Mouse (Mus musculus): ENCODE measurements at regions not wholly inside any gene's neighbourhood (a gene's known extent, or its start where the extent isn't known, plus 50 kb on each side); places are given as distances from the start of the nearest gene placed in this dataset.
A peak's percentile ranks its signal among the peaks of the same experiment; 100 is the strongest.

DNA sequence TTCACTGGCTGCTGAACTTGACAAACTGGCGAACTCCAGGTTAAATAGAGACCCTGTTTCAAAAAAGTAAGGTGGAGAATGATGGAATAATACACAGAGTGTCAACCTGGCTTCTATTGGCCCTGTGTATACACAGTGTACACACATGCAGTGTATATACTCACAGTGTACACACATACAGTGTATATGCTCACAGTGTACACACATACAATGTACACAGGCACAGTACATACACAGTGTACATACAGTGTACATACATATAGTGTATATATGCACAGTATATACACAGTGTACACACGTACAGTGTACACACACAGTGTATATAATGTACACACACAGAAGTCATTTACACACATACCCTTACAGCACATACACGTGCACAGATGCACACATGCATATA lies 52.4 kb upstream of the Aldh1b1 start:
- Histone ChIP-seq H3K9ac (no peak overlapping the region), H3K27ac (ENCODE audit: low read depth) (no peak overlapping the region), H3K9me3 (ENCODE audit: low read depth, low read length) (no peaks in the 10 kb centered on the region), H3K4me2 (no peak overlapping the region), H3K4me1 (ENCODE audit: insufficient read depth) (no peaks in the 10 kb centered on the region), H3K27me3 (ENCODE audit: insufficient read depth, low read length) (no peaks in the 10 kb centered on the region), H3K4me3 (ENCODE audit: low read depth, low read length) (no peak overlapping the region), H3K36me3 (ENCODE audit: insufficient read depth) (no peaks in the 10 kb centered on the region)
- TF ChIP-seq CTCF (IDR thresholded peaks at IDR 0.05; ENCODE audit: low read depth): no peak
- no peak for ATAC-seq (ENCODE audit: insufficient read depth)
- no peak for DNase-seq
- WGBS: 75% methylated on average over 3 of the region's 3 CpGs

DNA sequence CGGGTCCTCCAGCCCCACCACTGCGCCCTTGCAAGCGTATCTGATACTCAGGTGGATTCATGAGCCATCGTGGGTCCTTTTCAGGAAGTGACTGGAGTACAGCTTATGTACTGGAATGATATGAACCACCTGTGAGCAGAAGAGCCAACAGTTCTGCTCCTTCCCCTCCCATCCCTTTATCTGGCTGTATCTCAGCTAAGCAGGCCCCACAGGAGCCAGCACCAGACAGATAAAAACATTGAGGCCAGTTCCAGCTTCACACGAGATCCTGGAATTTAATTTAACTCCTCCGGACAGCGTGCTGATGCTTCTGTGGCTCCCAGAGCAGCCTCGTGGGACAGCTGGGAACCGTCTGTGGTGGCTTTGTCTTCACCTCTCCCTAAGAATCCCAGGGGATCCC lies 53.1 kb upstream of the Aldh1b1 start:
- Histone ChIP-seq H3K9me3 (ENCODE audit: low read depth, low read length) (no peaks in the 10 kb centered on the region), H3K4me3 (ENCODE audit: low read depth, low read length) (no peak overlapping the region), H3K9ac (no peak overlapping the region), H3K27me3 (ENCODE audit: insufficient read depth, low read length) (no peaks in the 10 kb centered on the region), H3K27ac (ENCODE audit: low read depth) (peak overlapping the region; percentile 18; the same call in 1 of the 2 replicates), H3K4me2 (no peak overlapping the region), H3K36me3 (ENCODE audit: insufficient read depth) (no peaks in the 10 kb centered on the region), H3K4me1 (ENCODE audit: insufficient read depth) (no peaks in the 10 kb centered on the region)
- DNase-seq (peak; percentile 32), ATAC-seq (ENCODE audit: insufficient read depth) (no peak)
- TF ChIP-seq CTCF (IDR thresholded peaks at IDR 0.05; ENCODE audit: low read depth): no peak
- WGBS: 40% methylated on average over 9 of the region's 9 CpGs

DNA sequence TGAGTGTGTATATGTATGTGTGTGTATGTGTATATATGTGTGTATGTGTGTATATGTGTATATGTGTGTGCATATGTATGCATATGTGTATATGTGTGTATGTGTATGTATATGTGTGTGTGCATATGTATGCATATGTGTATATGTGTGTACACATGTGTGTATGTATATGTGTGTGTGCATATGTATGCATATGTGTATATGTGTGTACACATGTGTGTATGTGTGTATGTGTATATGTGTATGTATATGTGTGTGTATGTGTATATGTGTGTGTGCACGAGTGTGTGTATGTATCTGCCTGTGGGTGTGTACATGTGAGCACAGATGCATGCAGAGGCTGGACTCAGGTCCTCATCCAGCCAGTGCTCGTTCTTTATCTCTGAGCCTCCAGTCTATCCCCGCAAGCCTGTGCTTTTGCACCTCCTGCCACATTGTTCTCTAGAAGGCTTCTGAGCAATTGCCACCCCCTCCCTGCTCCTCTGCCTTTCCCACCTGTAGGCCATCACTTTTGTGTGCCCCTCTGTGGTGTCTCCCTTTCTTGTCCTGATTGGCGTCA lies 53.9 kb upstream of the Aldh1b1 start:
- H3K4me3 ChIP-seq (ENCODE audit: low read depth, low read length): no peak overlapping the region
- no peaks in the 10 kb centered on the region for H3K9me3 ChIP-seq (ENCODE audit: low read depth, low read length)
- no peak overlapping the region for H3K9ac ChIP-seq
- ATAC-seq (ENCODE audit: insufficient read depth) (no peak), DNase-seq (no peak)
- no peaks in the 10 kb centered on the region for H3K36me3 ChIP-seq (ENCODE audit: insufficient read depth)
- no peak for TF ChIP-seq CTCF (IDR thresholded peaks at IDR 0.05; ENCODE audit: low read depth)
- H3K27me3 ChIP-seq (ENCODE audit: insufficient read depth, low read length): no peaks in the 10 kb centered on the region
- 81% methylated on average over 4 of the region's 4 CpGs for WGBS
- H3K4me2 ChIP-seq: no peak overlapping the region
- no peak overlapping the region for H3K27ac ChIP-seq (ENCODE audit: low read depth)
- H3K4me1 ChIP-seq (ENCODE audit: insufficient read depth): 0 out of 2 replicates have a peak, but pooled peaks cover 2% of the 10 kb centered on the region

DNA sequence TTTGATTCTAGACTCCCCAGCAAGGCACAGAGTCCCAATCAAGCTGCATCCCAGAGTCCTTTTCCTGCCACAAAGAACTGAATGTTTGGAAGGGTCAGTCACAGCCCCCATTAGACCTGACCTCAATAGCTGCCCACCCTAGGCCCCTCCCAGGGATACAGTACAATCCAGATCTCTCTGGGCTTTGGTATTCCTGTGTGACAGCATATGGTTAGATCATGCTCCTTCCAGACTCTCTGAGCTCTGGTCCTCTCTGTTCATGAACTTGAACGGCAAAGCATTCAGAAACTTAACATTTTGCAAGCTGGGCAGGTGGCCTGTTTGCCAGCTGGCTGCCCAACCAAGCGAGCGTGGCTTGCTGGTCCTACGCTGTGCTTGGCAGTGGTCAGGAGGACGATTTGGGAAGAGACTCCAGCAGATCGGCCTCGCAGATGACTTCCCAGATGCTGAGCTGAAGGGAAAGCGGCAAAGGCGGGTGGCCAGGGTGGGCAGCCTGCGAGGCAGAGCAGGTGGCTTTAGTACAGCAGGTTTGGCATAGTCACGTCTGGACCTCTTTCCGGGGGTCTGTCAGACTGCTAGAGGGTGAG lies 58.0 kb upstream of the Aldh1b1 start:
- no peaks in the 10 kb centered on the region for H3K27me3 ChIP-seq (ENCODE audit: insufficient read depth, low read length)
- DNase-seq: no peak
- H3K4me3 ChIP-seq (ENCODE audit: low read depth, low read length): no peak overlapping the region
- no peak for ATAC-seq (ENCODE audit: insufficient read depth)
- no peaks in the 10 kb centered on the region for H3K36me3 ChIP-seq (ENCODE audit: insufficient read depth)
- TF ChIP-seq CTCF (IDR thresholded peaks at IDR 0.05; ENCODE audit: low read depth): no peak
- no peak overlapping the region for H3K4me2 ChIP-seq
- no peak overlapping the region for H3K27ac ChIP-seq (ENCODE audit: low read depth)
- H3K4me1 ChIP-seq (ENCODE audit: insufficient read depth): peaks cover 7% of the 10 kb centered on the region; the same call in 1 of the 2 replicates
- no peak overlapping the region for H3K9ac ChIP-seq
- 80% methylated on average over 12 of the region's 12 CpGs for WGBS
- no peaks in the 10 kb centered on the region for H3K9me3 ChIP-seq (ENCODE audit: low read depth, low read length)

DNA sequence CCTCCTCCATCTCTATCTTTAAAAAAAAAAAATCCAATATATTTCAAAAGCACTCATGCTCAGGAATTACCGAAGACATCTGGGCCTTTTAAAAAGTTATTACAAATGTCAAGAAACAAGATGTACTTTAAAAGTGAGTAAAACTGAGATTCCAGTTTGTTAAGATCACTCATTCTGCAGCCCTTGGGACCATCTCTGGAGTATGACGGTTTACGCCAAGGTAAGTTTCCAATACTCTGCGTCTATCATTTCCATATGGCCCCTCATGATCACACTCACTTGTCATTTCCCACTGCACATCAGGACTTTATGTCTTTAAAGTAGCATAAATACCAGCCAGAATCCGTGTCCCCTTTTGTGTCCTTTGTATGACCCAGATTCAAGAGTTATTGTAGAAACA lies 58.5 kb upstream of the Aldh1b1 start:
- Histone ChIP-seq H3K4me3 (ENCODE audit: low read depth, low read length) (no peak overlapping the region), H3K27ac (ENCODE audit: low read depth) (no peak overlapping the region), H3K36me3 (ENCODE audit: insufficient read depth) (no peaks in the 10 kb centered on the region), H3K4me1 (ENCODE audit: insufficient read depth) (peaks cover 7% of the 10 kb centered on the region; the same call in 1 of the 2 replicates), H3K9me3 (ENCODE audit: low read depth, low read length) (no peaks in the 10 kb centered on the region), H3K4me2 (no peak overlapping the region), H3K27me3 (ENCODE audit: insufficient read depth, low read length) (no peaks in the 10 kb centered on the region), H3K9ac (no peak overlapping the region)
- ATAC-seq (ENCODE audit: insufficient read depth) (no peak), DNase-seq (no peak)
- TF ChIP-seq CTCF (IDR thresholded peaks at IDR 0.05; ENCODE audit: low read depth): no peak
- WGBS: 49% methylated on average over 5 of the region's 5 CpGs

DNA sequence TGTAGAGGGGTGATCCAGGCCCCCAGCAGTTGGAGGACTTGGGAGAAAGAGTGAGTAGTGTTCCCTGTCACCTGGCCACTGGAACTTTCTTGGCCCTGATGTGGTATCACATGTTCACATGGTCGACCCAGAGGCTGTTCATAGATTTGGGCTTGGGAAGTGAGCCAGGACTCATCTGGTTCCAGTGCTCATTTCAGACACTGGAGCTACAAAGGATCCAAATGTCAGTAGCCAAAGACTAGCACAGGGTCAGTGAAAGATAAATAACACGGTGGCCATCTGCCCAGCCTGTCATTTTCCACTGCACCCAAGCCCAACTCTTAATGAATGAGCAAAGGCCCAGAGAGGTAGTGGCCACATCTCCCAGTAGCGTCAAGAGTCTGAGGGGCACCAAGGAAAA lies 59.1 kb upstream of the Aldh1b1 start:
- no peak overlapping the region for H3K9ac ChIP-seq
- H3K4me3 ChIP-seq (ENCODE audit: low read depth, low read length): no peak overlapping the region
- no peak for TF ChIP-seq CTCF (IDR thresholded peaks at IDR 0.05; ENCODE audit: low read depth)
- no peak overlapping the region for H3K4me2 ChIP-seq
- no peak overlapping the region for H3K27ac ChIP-seq (ENCODE audit: low read depth)
- ATAC-seq (ENCODE audit: insufficient read depth) (no peak; the same call in 1 of the 2 replicates), DNase-seq (peak; percentile 42)
- 31% methylated on average over 3 of the region's 3 CpGs for WGBS
- H3K4me1 ChIP-seq (ENCODE audit: insufficient read depth): peaks cover 7% of the 10 kb centered on the region; the same call in 1 of the 2 replicates
- H3K9me3 ChIP-seq (ENCODE audit: low read depth, low read length): no peaks in the 10 kb centered on the region
- H3K36me3 ChIP-seq (ENCODE audit: insufficient read depth): no peaks in the 10 kb centered on the region
- no peaks in the 10 kb centered on the region for H3K27me3 ChIP-seq (ENCODE audit: insufficient read depth, low read length)

DNA sequence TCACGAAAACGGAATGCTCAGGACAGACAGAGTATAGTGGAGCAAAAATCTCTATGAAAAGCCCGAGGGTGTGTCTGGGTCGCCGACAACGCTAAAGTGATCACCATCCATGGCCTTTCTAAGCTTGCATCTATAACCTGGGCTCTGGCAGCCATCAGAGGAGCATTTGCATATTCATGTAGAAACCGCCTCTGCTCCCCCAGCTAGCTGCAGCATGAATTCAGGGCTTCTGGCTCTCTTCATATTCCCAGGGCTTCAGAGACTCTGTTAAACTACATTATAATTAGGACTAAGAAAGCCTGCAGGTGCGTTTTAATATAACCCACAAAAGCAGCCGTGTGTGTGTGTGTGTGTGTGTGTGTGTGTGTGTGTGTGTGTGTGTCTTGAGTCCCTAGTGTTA lies 59.7 kb upstream of the Aldh1b1 start:
- Histone ChIP-seq H3K9ac (no peak overlapping the region), H3K4me3 (ENCODE audit: low read depth, low read length) (no peak overlapping the region), H3K36me3 (ENCODE audit: insufficient read depth) (no peaks in the 10 kb centered on the region), H3K4me2 (no peak overlapping the region), H3K27me3 (ENCODE audit: insufficient read depth, low read length) (no peaks in the 10 kb centered on the region), H3K9me3 (ENCODE audit: low read depth, low read length) (no peaks in the 10 kb centered on the region), H3K4me1 (ENCODE audit: insufficient read depth) (peaks cover 7% of the 10 kb centered on the region; the same call in 1 of the 2 replicates), H3K27ac (ENCODE audit: low read depth) (no peak overlapping the region)
- DNase-seq (no peak), ATAC-seq (ENCODE audit: insufficient read depth) (no peak)
- no peak for TF ChIP-seq CTCF (IDR thresholded peaks at IDR 0.05; ENCODE audit: low read depth)
- 62% methylated on average over 9 of the region's 9 CpGs for WGBS

Data from lung, embryonic 14.5 days (tissue).